In the genomic region with DNA sequence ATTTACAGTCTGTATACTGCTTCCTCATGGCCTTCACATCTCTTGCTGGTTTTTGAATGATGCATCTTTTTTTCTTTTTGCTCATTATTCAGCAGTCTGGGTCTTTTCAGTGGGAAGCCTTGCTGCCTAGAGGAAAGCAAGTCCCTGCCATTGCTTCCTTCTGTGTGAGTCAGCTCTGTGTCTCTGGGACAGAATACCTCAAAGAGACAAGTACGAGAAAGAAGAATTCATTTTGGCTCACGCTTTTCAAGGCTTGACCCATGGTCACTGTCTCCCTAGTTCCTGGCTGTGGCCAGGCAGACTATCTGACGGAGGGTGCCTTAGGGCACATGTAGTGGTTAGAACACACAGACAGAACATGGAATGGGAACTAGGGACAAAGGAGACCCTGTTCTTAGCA, we compare ENCODE assay signal across 25 mouse cellular contexts. TPM values are rescaled to one million over a fixed set of nuclear protein-coding genes. Genes with fewer than 3 reads are reported as not detected.
DNase-seq lines count a peak whose midpoint lies in the region; ATAC-seq and TF ChIP-seq lines count a peak whose summit lies in the region.
"Had no signal": no experiment of that assay in that cellular context is flagged by ENCODE, and none has a peak within 500 bp of the region (broad histone marks: within the 10 kb centered on the region; RNA-seq: fewer than 3 reads in every experiment).

No protein-coding gene starts in this region.

- H3K36me3 ChIP-seq in hindbrain, postnatal 0 days (ENCODE audit: insufficient read depth, low read length): no peaks in the 10 kb centered on the region
- H3K36me3 ChIP-seq in hindbrain, embryonic 10.5 days: no peaks in the 10 kb centered on the region
- no peaks in the 10 kb centered on the region for H3K36me3 ChIP-seq in midbrain, postnatal 0 days (ENCODE audit: insufficient read depth, low read length)
- no peaks in the 10 kb centered on the region for H3K36me3 ChIP-seq in midbrain, embryonic 11.5 days (ENCODE audit: control insufficient read depth, insufficient read depth, low read length)
- H3K36me3 ChIP-seq: embryonic facial prominence, embryonic 15.5 days; forebrain, embryonic 10.5 days; G1E; heart, embryonic 13.5 days; hindbrain, embryonic 13.5 days had no signal

- no peak overlapping the region for H3K4me2 ChIP-seq in hindbrain, postnatal 0 days (ENCODE audit: low read depth, low read length)
- H3K4me2 ChIP-seq in midbrain, postnatal 0 days (ENCODE audit: low read depth, low read length, poor library complexity, severe bottlenecking): no peak overlapping the region
- H3K4me2 ChIP-seq in midbrain, embryonic 11.5 days: no peak overlapping the region
- H3K4me2 ChIP-seq: embryonic facial prominence, embryonic 15.5 days; heart, embryonic 13.5 days; hindbrain, embryonic 13.5 days had no signal

- no peak overlapping the region for H3K4me3 ChIP-seq in hindbrain, postnatal 0 days (ENCODE audit: low read length)
- H3K4me3 ChIP-seq in hindbrain, embryonic 10.5 days: no peak overlapping the region
- no peak overlapping the region for H3K4me3 ChIP-seq in midbrain, postnatal 0 days (ENCODE audit: low read depth, low read length)
- no peak overlapping the region for H3K4me3 ChIP-seq in midbrain, embryonic 11.5 days (ENCODE audit: low read depth, low read length)
- H3K4me3 ChIP-seq: embryonic facial prominence, embryonic 15.5 days; erythroblast, embryonic 14.5 days; forebrain, embryonic 10.5 days; gastrocnemius, adult 2 months; heart, embryonic 13.5 days; hindbrain, embryonic 13.5 days had no signal

- DNase-seq in adrenal gland, adult (ENCODE audit: inconsistent age in 2 of 2, low spot score in 1 of 2): peak; percentile 44 to 88
- no peak for DNase-seq in adrenal gland, postnatal 4 days (ENCODE audit: low spot score in 2 of 2)
- no peak for DNase-seq in hindbrain, postnatal 0 days (ENCODE audit: low spot score)
- DNase-seq in hindbrain, embryonic 10.5 days (ENCODE audit: low spot score): no peak
- no peak for DNase-seq in midbrain, postnatal 0 days (ENCODE audit: low spot score)
- DNase-seq in midbrain, embryonic 11.5 days (ENCODE audit: low spot score, missing footprints): no peak
- peak; percentile 40 for DNase-seq in adrenal gland, postnatal 14 days
- DNase-seq in lung, postnatal 10 days: no peak
- DNase-seq: B cell, adult 2 months; cerebellum, adult 11 months; cerebellum, adult 8-10 months; embryo, embryonic 11 days; gastrocnemius, adult 2 months; gastrocnemius, postnatal 36 days; heart, adult 11 months; heart, postnatal 36 days had no signal

- no peaks in the 10 kb centered on the region for H3K27me3 ChIP-seq in hindbrain, postnatal 0 days (ENCODE audit: insufficient read depth, low read length)
- H3K27me3 ChIP-seq in hindbrain, embryonic 10.5 days (ENCODE audit: insufficient read depth, poor library complexity, severe bottlenecking): no peaks in the 10 kb centered on the region
- H3K27me3 ChIP-seq in midbrain, postnatal 0 days (ENCODE audit: insufficient read depth, low read length): no peaks in the 10 kb centered on the region
- H3K27me3 ChIP-seq in midbrain, embryonic 11.5 days (ENCODE audit: control insufficient read depth, insufficient read depth, low read length): no peaks in the 10 kb centered on the region
- H3K27me3 ChIP-seq: embryonic facial prominence, embryonic 15.5 days; hindbrain, embryonic 13.5 days had no signal

- 0 out of 2 replicates have a peak, but pooled peaks have one; percentile 28 for ATAC-seq in hindbrain, postnatal 0 days
- ATAC-seq in midbrain, postnatal 0 days (ENCODE audit: low FRiP score): no peak
- no peak for ATAC-seq in midbrain, embryonic 11.5 days (ENCODE audit: low FRiP score)
- ATAC-seq: CD4-positive, CD25-positive, alpha-beta regulatory T cell, adult 4 months; forebrain, embryonic 14.5 days had no signal

- peaks cover 5% of the 10 kb centered on the region; the same call in 1 of the 2 replicates for H3K4me1 ChIP-seq in hindbrain, postnatal 0 days (ENCODE audit: insufficient read depth, low read length)
- peaks cover 29% of the 10 kb centered on the region for H3K4me1 ChIP-seq in hindbrain, embryonic 10.5 days (replicated peaks)
- H3K4me1 ChIP-seq in midbrain, postnatal 0 days (ENCODE audit: insufficient read depth, low read length): peaks cover 8% of the 10 kb centered on the region; the same call in 1 of the 2 replicates
- no peaks in the 10 kb centered on the region for H3K4me1 ChIP-seq in midbrain, embryonic 11.5 days (ENCODE audit: control insufficient read depth, insufficient read depth, low read length)
- H3K4me1 ChIP-seq: embryonic facial prominence, embryonic 15.5 days had no signal

- no peaks in the 10 kb centered on the region for H3K9me3 ChIP-seq in hindbrain, postnatal 0 days (ENCODE audit: low read length)
- H3K9me3 ChIP-seq in hindbrain, embryonic 10.5 days: no peaks in the 10 kb centered on the region
- H3K9me3 ChIP-seq in midbrain, postnatal 0 days (ENCODE audit: low read length): no peaks in the 10 kb centered on the region
- no peaks in the 10 kb centered on the region for H3K9me3 ChIP-seq in midbrain, embryonic 11.5 days (ENCODE audit: control insufficient read depth, low read length)
- H3K9me3 ChIP-seq: embryonic facial prominence, embryonic 15.5 days; forebrain, embryonic 10.5 days; G1E; heart, embryonic 13.5 days; hindbrain, embryonic 13.5 days had no signal

- H3K9ac ChIP-seq in hindbrain, postnatal 0 days (replicated peaks; ENCODE audit: low read length): no peak overlapping the region
- no peak overlapping the region for H3K9ac ChIP-seq in midbrain, postnatal 0 days (replicated peaks; ENCODE audit: low read length, poor library complexity, severe bottlenecking)
- no peak overlapping the region for H3K9ac ChIP-seq in midbrain, embryonic 11.5 days (ENCODE audit: low read length)
- H3K9ac ChIP-seq: embryonic facial prominence, embryonic 15.5 days; heart, embryonic 13.5 days; hindbrain, embryonic 13.5 days had no signal

- WGBS in hindbrain, postnatal 0 days: 64% methylated on average over 3 of the region's 3 CpGs
- 74% methylated on average over 3 of the region's 3 CpGs for WGBS in hindbrain, embryonic 10.5 days
- 65% methylated on average over 3 of the region's 3 CpGs for WGBS in midbrain, postnatal 0 days
- WGBS in midbrain, embryonic 11.5 days: 84% methylated on average over 3 of the region's 3 CpGs

- no peak for TF ChIP-seq CTCF in hindbrain, postnatal 0 days (IDR thresholded peaks at IDR 0.05; ENCODE audit: low read depth)
- no peak for TF ChIP-seq CTCF in midbrain, postnatal 0 days (IDR thresholded peaks at IDR 0.05)

- peak overlapping the region; percentile 38 for H3K27ac ChIP-seq in hindbrain, postnatal 0 days
- H3K27ac ChIP-seq in hindbrain, embryonic 10.5 days: no peak overlapping the region
- H3K27ac ChIP-seq in midbrain, postnatal 0 days (ENCODE audit: low read depth, low read length): peak overlapping the region; percentile 28; the same call in 1 of the 2 replicates
- no peak overlapping the region for H3K27ac ChIP-seq in midbrain, embryonic 11.5 days (ENCODE audit: low read depth, low read length)
- H3K27ac ChIP-seq: embryonic facial prominence, embryonic 15.5 days; forebrain, embryonic 10.5 days; gastrocnemius, adult 2 months; heart, embryonic 13.5 days had no signal

RNA-seq across cellular contexts. Expression of a gene that starts 30.7 kb away (rescaled TPM):
- total RNA-seq in adrenal gland, postnatal 4 days (2021): 100 to 1,000 TPM; 173 to 175 TPM
- total RNA-seq in hindbrain, postnatal 0 days (2014; rRNA removed): 94.2 and 111 TPM in 2 replicates
- polyA plus RNA-seq in hindbrain, postnatal 0 days (2015; fragmentation: Nextera tagmentation; extraction: Ambion mirVana): 258 and 293 TPM in 2 replicates
- polyA plus RNA-seq in hindbrain, embryonic 10.5 days (2016; fragmentation: Nextera tagmentation; extraction: Ambion mirVana): 352 and 393 TPM in 2 replicates
- total RNA-seq in midbrain, postnatal 0 days (2014; rRNA removed): 119 and 136 TPM in 2 replicates
- polyA plus RNA-seq in midbrain, postnatal 0 days (2015; fragmentation: Nextera tagmentation; extraction: Ambion mirVana): 251 and 264 TPM in 2 replicates
- 385 and 386 TPM in 2 replicates for polyA plus RNA-seq in midbrain, embryonic 11.5 days (2014; fragmentation: Nextera tagmentation; extraction: Ambion mirVana)
- total RNA-seq in adrenal gland, postnatal 14 days (2021): 129 and 145 TPM in 2 replicates

RNA-seq across cellular contexts. Expression of a gene that starts 35.1 kb away (rescaled TPM):
- total RNA-seq in adrenal gland, postnatal 4 days (2021): 1 to 10 TPM; 2.0 to 3.4 TPM
- 1.7 and 2.6 TPM in 2 replicates for total RNA-seq in hindbrain, postnatal 0 days (2014; rRNA removed)
- polyA plus RNA-seq in hindbrain, postnatal 0 days (2015; fragmentation: Nextera tagmentation; extraction: Ambion mirVana): 1.0 and 1.3 TPM in 2 replicates
- polyA plus RNA-seq in hindbrain, embryonic 10.5 days (2016; fragmentation: Nextera tagmentation; extraction: Ambion mirVana): 0.46 and 0.68 TPM in 2 replicates
- 1.6 and 2.4 TPM in 2 replicates for total RNA-seq in midbrain, postnatal 0 days (2014; rRNA removed)
- 1.9 and 2.1 TPM in 2 replicates for polyA plus RNA-seq in midbrain, postnatal 0 days (2015; fragmentation: Nextera tagmentation; extraction: Ambion mirVana)
- 0.29 and 0.44 TPM in 2 replicates for polyA plus RNA-seq in midbrain, embryonic 11.5 days (2014; fragmentation: Nextera tagmentation; extraction: Ambion mirVana)
- 1.1 and 2.0 TPM in 2 replicates for total RNA-seq in adrenal gland, postnatal 14 days (2021)
- total RNA-seq: common myeloid progenitor, adult 5-6 weeks; heart, postnatal 36 days had no signal

Comparison
In these comparisons a context has a peak if more than half of its experiments do, and no peak if none do; other contexts are left out.
1. DNase-seq: peak in adrenal gland, adult (2 of 2) and adrenal gland, postnatal 14 days (single experiment); none in adrenal gland, postnatal 4 days (0 of 2), hindbrain, postnatal 0 days (single experiment), hindbrain, embryonic 10.5 days (single experiment), midbrain, postnatal 0 days (single experiment), midbrain, embryonic 11.5 days (single experiment) and lung, postnatal 10 days (single experiment).
2. H3K27ac ChIP-seq: peak in hindbrain, postnatal 0 days (single experiment) and midbrain, postnatal 0 days (single experiment); none in hindbrain, embryonic 10.5 days (single experiment) and midbrain, embryonic 11.5 days (single experiment).